Mouse (Mus musculus): ENCODE data around the gene Mypn. TPM values are rescaled to one million over a fixed set of nuclear protein-coding genes. Genes with fewer than 3 reads are reported as not detected.

The Mypn gene
- polyA plus RNA-seq, 1 experiment, result not detected

GRCm38 (mm10) chr10:63086304-63086703, 117.4 kb downstream of the Mypn start:
- TF ChIP-seq POLR2A (IDR thresholded peaks at IDR 0.05; ENCODE audit: low read depth, low read length) (no peak), CTCF (IDR thresholded peaks at IDR 0.05; ENCODE audit: borderline replicate concordance, insufficient read depth, low read length) (no peak)
- Histone ChIP-seq H3K4me3 (ENCODE audit: insufficient read depth, low read length) (no peak overlapping the region), H3K4me1 (ENCODE audit: control insufficient read depth, insufficient read depth, low read length) (no peaks in the 10 kb centered on the region), H3K27ac (ENCODE audit: insufficient read depth, low read length) (no peak overlapping the region)

GRCm38 (mm10) chr10:63065988-63066387, 137.8 kb downstream of the Mypn start:
- no peak overlapping the region for H3K4me3 ChIP-seq (ENCODE audit: insufficient read depth, low read length)
- H3K27ac ChIP-seq (ENCODE audit: insufficient read depth, low read length), result no peak overlapping the region
- no peaks in the 10 kb centered on the region for H3K4me1 ChIP-seq (ENCODE audit: control insufficient read depth, insufficient read depth, low read length)
- TF ChIP-seq POLR2A (IDR thresholded peaks at IDR 0.05; ENCODE audit: low read depth, low read length) (no peak), CTCF (IDR thresholded peaks at IDR 0.05; ENCODE audit: borderline replicate concordance, insufficient read depth, low read length) (peak; percentile 78)

Other genes with a start within 250 kb of the Mypn start
- 22.0 and 22.4 TPM in 2 replicates for gene Rufy2, start 223.7 kb downstream of the Mypn start, polyA plus RNA-seq (2011; ENCODE audit: insufficient read length, low read depth, missing spikeins)
- gene Hnrnph3, start 179.7 kb downstream of the Mypn start, polyA plus RNA-seq (2011; ENCODE audit: insufficient read length, low read depth, missing spikeins), result 47.6 and 68.4 TPM in 2 replicates
- gene Pbld2, start 179.6 kb downstream of the Mypn start, polyA plus RNA-seq (2011; ENCODE audit: insufficient read length, low read depth, missing spikeins), result 2.3 TPM in 1 of 2 replicates, not detected in the other
- gene Pbld1, start 143.8 kb downstream of the Mypn start, polyA plus RNA-seq (2011; ENCODE audit: insufficient read length, low read depth, missing spikeins), result 0.42 TPM in 1 of 2 replicates, not detected in the other
- gene Atoh7, start 104.3 kb downstream of the Mypn start, polyA plus RNA-seq (2011; ENCODE audit: insufficient read length, low read depth, missing spikeins), result not detected in 2 replicates
- gene Herc4, start 39.9 kb upstream of the Mypn start, polyA plus RNA-seq (2011; ENCODE audit: insufficient read length, low read depth, missing spikeins), result 49.7 and 57.2 TPM in 2 replicates
- 12.6 and 14.4 TPM in 2 replicates for gene Sirt1, start 177.8 kb upstream of the Mypn start, polyA plus RNA-seq (2011; ENCODE audit: insufficient read length, low read depth, missing spikeins)
- 3.5 and 4.6 TPM in 2 replicates for gene Dnajc12, start 178.5 kb upstream of the Mypn start, polyA plus RNA-seq (2011; ENCODE audit: insufficient read length, low read depth, missing spikeins)
- not detected in 2 replicates for gene Gm7075, start 217.8 kb upstream of the Mypn start, polyA plus RNA-seq (2011; ENCODE audit: insufficient read length, low read depth, missing spikeins)
- gene Ctnna3, start 226.1 kb upstream of the Mypn start, polyA plus RNA-seq (2011; ENCODE audit: insufficient read length, low read depth, missing spikeins), result 0.14 TPM in 1 of 2 replicates, not detected in the other